8 mouse cellular contexts compared by ENCODE assay signal in the genomic region with DNA sequence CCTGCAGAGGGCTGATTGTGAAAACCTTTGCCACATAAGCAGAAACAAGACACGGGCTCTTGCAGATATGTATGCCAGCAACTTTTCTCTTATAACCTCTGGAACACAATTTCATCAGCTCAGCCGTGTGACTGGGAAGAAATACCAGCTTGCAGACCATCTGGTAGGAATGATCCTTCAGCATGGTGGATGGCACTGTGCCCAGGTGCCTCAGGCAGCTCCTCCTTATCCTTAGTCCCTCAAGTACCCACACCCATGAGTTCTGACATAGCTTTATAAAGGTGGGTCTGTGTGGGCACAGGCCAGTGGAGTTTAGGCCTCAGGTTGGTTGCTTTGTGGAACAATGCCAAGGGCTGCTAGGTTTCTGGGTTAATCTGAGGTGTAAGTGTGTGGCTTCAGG. TPM values are rescaled to one million over a fixed set of nuclear protein-coding genes. Genes with fewer than 3 reads are reported as not detected.
DNase-seq lines count a peak whose midpoint lies in the region; ATAC-seq and TF ChIP-seq lines count a peak whose summit lies in the region.

No protein-coding gene starts in this region.

- H3K27ac ChIP-seq in hindbrain, embryonic 16.5 days (ENCODE audit: low read depth, low read length) = no peak overlapping the region
- H3K27ac ChIP-seq in hindbrain, embryonic 11.5 days (ENCODE audit: low read depth, low read length) = no peak overlapping the region
- no peak overlapping the region for H3K27ac ChIP-seq in forebrain, postnatal 0 days (ENCODE audit: low read depth, low read length)

- H3K9me3 ChIP-seq in hindbrain, embryonic 16.5 days (ENCODE audit: control insufficient read depth, low read length) = peaks cover 3% of the 10 kb centered on the region; the same call in 1 of the 2 replicates
- H3K9me3 ChIP-seq in hindbrain, embryonic 11.5 days (ENCODE audit: control insufficient read depth, low read length) = no peaks in the 10 kb centered on the region
- H3K9me3 ChIP-seq in forebrain, postnatal 0 days (ENCODE audit: low read length) = no peaks in the 10 kb centered on the region

- no peak overlapping the region for H3K4me3 ChIP-seq in hindbrain, embryonic 16.5 days (ENCODE audit: low read length)
- H3K4me3 ChIP-seq in hindbrain, embryonic 11.5 days (ENCODE audit: low read depth, low read length) = no peak overlapping the region
- no peak overlapping the region for H3K4me3 ChIP-seq in forebrain, postnatal 0 days (ENCODE audit: low read depth, low read length)

- intact Hi-C loops in left cerebral cortex, postnatal 4 days (cut with DNase I) = no loop called here

- no peak for TF ChIP-seq CTCF in forebrain, postnatal 0 days (IDR thresholded peaks at IDR 0.05; ENCODE audit: low read depth)

- no peaks in the 10 kb centered on the region for H3K4me1 ChIP-seq in hindbrain, embryonic 16.5 days (ENCODE audit: control insufficient read depth, insufficient read depth, low read depth, low read length)
- no peaks in the 10 kb centered on the region for H3K4me1 ChIP-seq in hindbrain, embryonic 11.5 days (replicated peaks; ENCODE audit: control insufficient read depth, insufficient read depth, low read length)
- H3K4me1 ChIP-seq in forebrain, postnatal 0 days (ENCODE audit: insufficient read depth) = no peaks in the 10 kb centered on the region

- WGBS in hindbrain, embryonic 16.5 days = 53% methylated on average over 2 of the region's 2 CpGs
- WGBS in hindbrain, embryonic 11.5 days = 88% methylated on average over 2 of the region's 2 CpGs
- 45% methylated on average over 2 of the region's 2 CpGs for WGBS in forebrain, postnatal 0 days

- no peak overlapping the region for H3K4me2 ChIP-seq in hindbrain, embryonic 16.5 days (ENCODE audit: low read length)
- no peak overlapping the region for H3K4me2 ChIP-seq in hindbrain, embryonic 11.5 days (replicated peaks; ENCODE audit: low read depth, low read length)
- no peak overlapping the region for H3K4me2 ChIP-seq in forebrain, postnatal 0 days (ENCODE audit: low read depth)

- no peak for DNase-seq in hindbrain, embryonic 11.5 days (ENCODE audit: low spot score)
- peak; percentile 27 for DNase-seq in adrenal gland, postnatal 25 days
- DNase-seq in forebrain, postnatal 0 days = peak; percentile 71
- DNase-seq in left cerebral cortex, postnatal 4 days = peak; percentile 86
- DNase-seq in B cell, adult 2 months = no peak
- DNase-seq in urinary bladder, postnatal 4 days (ENCODE audit: low spot score in 2 of 2) = no peak
- no peak for DNase-seq in embryo, embryonic 9.5 days (ENCODE audit: extremely low spot score)

- no peak overlapping the region for H3K9ac ChIP-seq in hindbrain, embryonic 16.5 days (ENCODE audit: low read depth, low read length)
- H3K9ac ChIP-seq in hindbrain, embryonic 11.5 days (ENCODE audit: low read depth, low read length) = no peak overlapping the region
- no peak overlapping the region for H3K9ac ChIP-seq in forebrain, postnatal 0 days

- ATAC-seq in hindbrain, embryonic 16.5 days = peak; percentile 75
- ATAC-seq in hindbrain, embryonic 11.5 days (ENCODE audit: low FRiP score) = no peak
- peak; percentile 53 for ATAC-seq in forebrain, postnatal 0 days

- H3K36me3 ChIP-seq in hindbrain, embryonic 16.5 days (ENCODE audit: control insufficient read depth, insufficient read depth, low read length) = no peaks in the 10 kb centered on the region
- H3K36me3 ChIP-seq in hindbrain, embryonic 11.5 days (ENCODE audit: control insufficient read depth, insufficient read depth, low read length) = no peaks in the 10 kb centered on the region
- H3K36me3 ChIP-seq in forebrain, postnatal 0 days (ENCODE audit: insufficient read depth) = no peaks in the 10 kb centered on the region

- H3K27me3 ChIP-seq in hindbrain, embryonic 16.5 days (replicated peaks; ENCODE audit: control insufficient read depth, insufficient read depth, low read length) = no peaks in the 10 kb centered on the region
- no peaks in the 10 kb centered on the region for H3K27me3 ChIP-seq in hindbrain, embryonic 11.5 days (ENCODE audit: control insufficient read depth, insufficient read depth, low read length)
- H3K27me3 ChIP-seq in forebrain, postnatal 0 days (ENCODE audit: insufficient read depth, low read length) = no peaks in the 10 kb centered on the region

RNA-seq across cellular contexts. Expression of a gene that starts 24.5 kb away (rescaled TPM):
- 28.6 and 29.4 TPM in 2 replicates for polyA plus RNA-seq in hindbrain, embryonic 16.5 days (2015; fragmentation: Nextera tagmentation; extraction: Ambion mirVana)
- polyA plus RNA-seq in hindbrain, embryonic 11.5 days (2014; fragmentation: Nextera tagmentation; extraction: Ambion mirVana) = 25.4 and 25.9 TPM in 2 replicates
- 49.0 and 55.4 TPM in 2 replicates for total RNA-seq in adrenal gland, postnatal 25 days (2021)
- 36.6 and 39.1 TPM in 2 replicates for total RNA-seq in forebrain, postnatal 0 days (2014; rRNA removed)
- 25.2 and 30.3 TPM in 2 replicates for polyA plus RNA-seq in forebrain, postnatal 0 days (2015; fragmentation: Nextera tagmentation; extraction: Ambion mirVana)
- total RNA-seq in left cerebral cortex, postnatal 4 days (2021) = 10 to 100 TPM; 47.4 to 47.9 TPM

Comparison
In these comparisons a context has a peak if more than half of its experiments do, and no peak if none do; other contexts are left out.
1. DNase-seq: peak in adrenal gland, postnatal 25 days (single experiment), forebrain, postnatal 0 days (single experiment) and left cerebral cortex, postnatal 4 days (single experiment); none in hindbrain, embryonic 11.5 days (single experiment), B cell, adult 2 months (0 of 2), urinary bladder, postnatal 4 days (0 of 2) and embryo, embryonic 9.5 days (single experiment).